Mouse (Mus musculus): ENCODE results near the gene Accs.

DNA sequence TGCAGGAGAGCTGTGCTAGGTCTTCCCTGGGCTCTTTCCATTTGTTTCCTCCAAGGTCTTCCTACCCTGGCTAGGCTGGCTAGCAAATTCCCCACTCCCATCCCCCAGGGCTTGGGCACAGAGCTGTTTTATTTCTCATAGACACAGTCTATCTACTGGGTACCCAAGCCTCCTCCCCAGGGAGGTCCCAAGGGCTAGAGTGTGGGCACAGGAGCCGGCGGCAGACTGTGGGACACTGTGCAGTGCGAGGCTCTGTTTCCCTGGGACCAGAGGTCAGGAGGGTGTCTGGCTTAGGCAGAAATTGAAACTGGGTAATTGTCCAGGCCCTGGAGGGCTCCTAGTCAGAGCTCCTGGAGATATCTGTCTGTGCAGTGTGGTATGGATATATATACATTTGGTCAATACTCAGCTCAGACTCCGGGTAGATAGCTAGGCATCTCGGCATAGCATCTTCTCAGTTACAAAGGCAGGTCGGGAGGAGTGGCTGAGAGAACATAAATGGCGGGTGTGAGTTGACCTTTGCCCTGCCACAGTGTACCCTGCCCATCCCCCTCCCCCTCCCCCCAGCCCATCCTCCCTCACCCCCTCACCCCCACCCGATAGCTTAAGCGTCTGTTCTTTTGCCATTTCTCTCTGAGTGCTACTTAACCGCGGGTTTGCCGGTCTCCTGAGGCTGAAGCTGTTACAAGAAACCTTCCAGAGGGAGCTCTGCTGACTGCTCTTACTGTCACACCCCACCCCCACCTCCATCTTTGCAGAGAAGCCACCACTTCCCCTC is 23.9 kb upstream of the Accs start:
- TF ChIP-seq MAX (IDR thresholded peaks at IDR 0.05) (no peak), MYOG (IDR thresholded peaks at IDR 0.05; ENCODE audit: control insufficient read depth, extremely low read depth, insufficient read length) (no peak), CTCF (IDR thresholded peaks at IDR 0.05; ENCODE audit: control insufficient read depth, insufficient read depth, insufficient read length) (no peak), USF1 (IDR thresholded peaks at IDR 0.05; ENCODE audit: low read depth) (no peak)

Measured in C2C12 (cell line).